Mouse (Mus musculus): Measurements from ENCODE around the gene Elane. TPM values are rescaled to one million over a fixed set of nuclear protein-coding genes. Genes with fewer than 3 reads are reported as not detected.

Gene Elane
- total RNA-seq (2021) = not detected
- long read RNA-seq = 0 reads

DNA sequence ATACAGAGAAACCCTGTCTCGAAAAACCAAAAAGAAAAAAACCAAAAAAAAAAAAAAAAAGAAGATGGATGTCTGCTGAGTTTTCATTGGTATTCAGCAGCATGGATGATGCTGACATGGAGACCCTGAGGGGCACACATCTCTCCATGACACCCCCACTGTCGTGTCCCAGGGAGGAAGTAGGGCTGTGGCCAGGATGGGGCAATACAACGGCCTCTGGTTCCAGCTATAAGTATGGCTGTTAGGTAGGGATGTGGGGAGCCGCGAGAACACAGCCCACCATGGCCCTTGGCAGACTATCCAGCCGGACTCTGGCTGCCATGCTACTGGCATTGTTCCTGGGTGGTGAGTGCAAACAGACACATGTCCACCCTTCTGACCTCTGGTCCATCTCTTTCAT is at the start of gene Elane:
Gene Elane, plus strand, starts transcription at position 194 of the 400 bp plus-strand sequence.
- no peak for DNase-seq (ENCODE audit: low spot score in 2 of 2)

DNA sequence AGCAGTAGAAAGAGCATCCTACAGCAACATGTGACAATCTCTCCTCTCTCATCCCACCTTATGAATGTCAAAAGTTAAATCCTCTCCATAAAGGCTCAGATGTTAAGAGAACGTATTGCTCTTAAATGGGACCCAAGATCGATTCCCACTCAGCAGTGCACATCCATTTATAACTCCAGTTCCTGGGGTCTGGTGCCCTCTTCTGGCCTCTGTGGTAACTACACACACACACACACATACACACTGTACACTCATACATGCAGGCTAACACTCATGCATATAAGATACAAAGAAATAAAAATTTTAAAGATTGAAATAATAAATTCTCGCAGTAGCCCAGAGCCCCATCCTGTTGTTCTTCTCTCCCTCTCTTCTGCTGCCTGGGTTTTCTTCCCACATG is 49.1 kb upstream of the Elane start:
- DNase-seq (ENCODE audit: low spot score in 2 of 2) = no peak

DNA sequence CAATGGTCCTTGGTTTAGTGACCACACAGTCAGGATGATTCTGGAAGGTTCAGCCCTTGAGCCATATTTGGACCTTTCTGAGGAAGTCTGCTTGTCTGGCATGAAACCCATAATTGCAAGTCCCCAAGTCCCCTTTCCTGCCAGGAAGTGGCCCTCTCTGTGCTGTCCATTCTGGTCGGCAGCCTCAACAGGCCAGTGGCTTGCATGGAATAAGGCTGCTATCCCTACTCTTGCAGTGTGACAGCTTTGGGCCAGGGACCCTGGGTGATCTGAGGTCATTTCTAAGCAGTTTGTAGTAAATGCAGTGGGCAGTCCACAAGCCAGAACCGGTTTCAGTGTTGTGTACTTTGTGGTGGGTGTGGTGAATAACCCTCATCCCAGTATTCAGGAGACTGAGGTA is 47.9 kb upstream of the Elane start:
- DNase-seq (ENCODE audit: low spot score in 2 of 2) = no peak

DNA sequence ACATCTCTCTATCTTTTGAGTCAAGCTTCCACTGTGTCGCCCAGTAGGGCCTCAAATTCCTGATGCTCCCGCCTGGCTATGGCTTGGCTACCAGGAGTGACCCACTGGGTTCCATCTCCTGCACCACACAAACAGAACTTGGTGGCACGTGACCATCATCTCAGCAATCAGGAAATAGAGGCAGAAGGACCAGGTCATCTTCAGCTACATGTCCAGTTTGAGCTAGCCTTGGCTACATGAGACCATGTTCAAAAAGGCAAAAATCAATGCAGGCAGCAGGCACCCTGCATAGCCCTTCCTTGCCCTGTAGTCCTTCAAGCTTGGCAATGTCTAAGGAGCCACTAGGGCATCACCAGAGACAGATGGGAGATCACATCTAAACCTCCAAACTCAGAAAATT is 46.0 kb upstream of the Elane start:
- no peak for DNase-seq (ENCODE audit: low spot score in 2 of 2)

DNA sequence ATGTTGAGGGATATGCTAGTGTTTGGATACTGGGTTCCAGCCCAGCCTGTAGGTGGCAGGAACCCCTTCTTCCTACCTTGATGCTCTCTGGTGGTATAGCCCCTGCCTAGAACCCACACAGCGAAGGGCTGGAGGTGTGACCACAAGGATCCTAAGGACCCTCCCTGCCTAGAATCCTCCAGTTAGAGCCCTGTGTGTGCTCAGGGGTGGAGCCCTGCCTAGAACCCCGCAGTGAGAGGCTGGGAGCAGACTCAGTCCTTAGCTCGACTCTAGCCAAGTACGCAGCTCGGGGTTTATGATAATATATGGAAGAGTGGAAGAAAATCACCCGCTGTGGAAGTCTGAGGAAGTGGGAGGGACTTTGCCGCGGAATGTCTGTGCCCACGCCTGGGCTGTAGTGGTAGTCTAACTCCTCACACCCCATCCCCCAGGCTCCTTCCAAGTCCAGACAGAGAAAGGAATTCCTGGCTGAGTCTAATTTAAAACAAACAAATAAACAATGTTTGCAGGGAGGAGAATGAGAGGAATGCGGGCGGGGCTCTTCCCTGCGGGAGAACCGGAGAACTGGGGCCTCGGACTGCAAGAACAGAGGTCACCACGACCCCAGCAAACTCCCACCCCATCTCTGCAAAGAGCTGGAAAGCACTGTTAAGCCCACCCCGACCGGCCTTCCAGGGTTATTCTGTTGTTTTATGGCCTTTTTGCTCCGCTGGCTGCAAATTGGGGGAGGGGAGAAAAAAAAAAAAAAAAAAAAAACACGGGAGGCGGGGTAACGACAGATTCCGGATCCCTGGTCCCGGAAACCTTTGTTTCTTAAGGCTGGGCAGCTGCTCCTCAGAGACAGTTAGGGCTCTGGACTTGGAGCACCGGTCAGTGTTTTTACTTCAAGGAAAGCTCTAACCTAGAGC is 45.1 kb upstream of the Elane start:
- peak in 1 of 2 experiments; percentile 55 for DNase-seq (ENCODE audit: low spot score in 2 of 2)

DNA sequence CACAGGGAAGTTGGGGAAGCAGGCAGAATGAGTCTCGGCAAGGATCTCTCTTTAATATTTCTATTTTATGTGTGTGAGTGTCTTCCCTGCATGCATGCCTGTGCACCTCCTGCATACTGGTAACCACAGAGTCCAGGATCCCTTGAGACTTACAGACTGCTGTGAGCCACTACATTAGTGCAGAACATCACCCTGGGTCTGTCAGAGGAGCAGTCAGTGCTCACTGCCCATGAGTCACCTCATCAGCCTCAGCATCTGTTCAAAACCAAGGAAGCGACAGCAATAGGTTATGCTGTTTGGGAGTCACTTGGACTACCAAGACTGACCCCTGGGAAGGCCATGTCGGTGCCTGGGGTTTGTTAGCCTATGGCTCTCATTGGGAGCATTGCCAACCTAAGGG is 43.7 kb upstream of the Elane start:
- no peak for DNase-seq (ENCODE audit: low spot score in 2 of 2)

DNA sequence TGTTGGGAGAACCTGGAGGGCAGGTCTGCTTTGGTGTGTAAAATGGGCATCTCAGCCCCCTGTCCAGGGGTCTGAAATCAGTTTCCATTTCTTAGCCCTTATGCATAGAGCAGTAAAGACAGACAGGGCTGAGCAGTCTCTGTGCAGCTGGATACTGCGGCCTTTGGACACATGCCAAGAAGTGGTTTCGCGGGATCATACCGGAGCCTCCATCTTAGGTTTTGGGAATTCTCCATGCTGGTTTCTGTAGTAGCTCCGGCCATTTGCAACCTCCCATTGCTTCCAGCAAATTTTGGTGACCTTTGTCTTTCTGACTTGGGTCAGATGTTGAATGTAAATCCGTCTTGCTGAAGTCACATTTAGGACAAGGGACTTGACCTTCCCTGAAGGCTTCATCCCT is 42.6 kb upstream of the Elane start:
- DNase-seq (ENCODE audit: low spot score in 2 of 2) = no peak

DNA sequence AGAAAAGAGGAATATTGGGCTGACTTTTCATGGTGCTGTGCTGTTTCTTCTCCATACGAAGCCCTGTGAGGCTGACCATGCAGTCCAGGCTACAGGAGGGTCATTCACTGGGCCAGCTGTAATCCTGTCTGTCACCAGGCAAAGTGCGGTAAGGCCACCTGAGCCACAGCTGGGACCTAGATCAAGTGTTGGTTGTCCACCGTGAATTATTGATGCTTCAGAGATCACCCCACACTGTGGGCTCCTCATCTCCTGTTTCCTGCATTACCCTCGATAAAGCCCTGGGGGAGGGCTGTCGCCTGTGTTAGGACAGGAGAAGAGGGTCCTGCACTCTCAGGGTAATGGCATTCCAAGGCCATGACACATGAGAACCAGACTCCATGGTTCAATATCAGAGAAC is 39.5 kb upstream of the Elane start:
- DNase-seq (ENCODE audit: low spot score in 2 of 2) = no peak

DNA sequence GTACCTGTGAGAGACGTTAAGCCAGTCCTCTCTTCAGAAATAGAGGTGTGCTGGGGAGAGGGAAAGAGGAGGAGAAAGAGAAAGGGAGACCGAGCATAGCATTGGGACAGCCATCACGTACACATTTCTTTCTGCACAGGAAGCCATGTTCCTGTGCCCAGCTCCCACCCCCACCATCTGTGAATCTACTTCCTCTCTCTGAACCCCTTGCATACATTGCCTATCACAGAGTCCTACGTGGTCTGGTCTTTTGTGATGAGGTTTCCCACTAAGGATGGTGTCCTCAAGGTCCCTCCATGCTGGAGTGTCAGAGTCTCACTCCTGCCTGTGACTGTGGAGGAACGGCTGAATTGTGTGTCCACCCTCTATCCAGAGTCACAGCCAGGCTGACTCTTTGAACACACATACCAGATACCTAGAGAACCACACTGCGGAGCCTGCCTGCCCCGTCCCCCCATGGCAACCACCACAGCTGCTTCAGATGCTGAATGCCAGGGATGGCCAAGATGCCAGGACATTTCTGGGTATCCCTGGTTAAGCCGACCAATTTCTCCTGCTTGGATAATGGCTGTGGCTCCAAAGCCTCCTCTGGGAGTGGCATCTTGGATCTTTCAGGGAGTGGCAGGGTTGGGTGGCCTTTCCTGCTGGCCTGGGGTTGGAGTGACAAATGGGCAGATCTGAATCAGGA is 36.0 kb upstream of the Elane start:
- DNase-seq (ENCODE audit: low spot score in 2 of 2) = no peak

DNA sequence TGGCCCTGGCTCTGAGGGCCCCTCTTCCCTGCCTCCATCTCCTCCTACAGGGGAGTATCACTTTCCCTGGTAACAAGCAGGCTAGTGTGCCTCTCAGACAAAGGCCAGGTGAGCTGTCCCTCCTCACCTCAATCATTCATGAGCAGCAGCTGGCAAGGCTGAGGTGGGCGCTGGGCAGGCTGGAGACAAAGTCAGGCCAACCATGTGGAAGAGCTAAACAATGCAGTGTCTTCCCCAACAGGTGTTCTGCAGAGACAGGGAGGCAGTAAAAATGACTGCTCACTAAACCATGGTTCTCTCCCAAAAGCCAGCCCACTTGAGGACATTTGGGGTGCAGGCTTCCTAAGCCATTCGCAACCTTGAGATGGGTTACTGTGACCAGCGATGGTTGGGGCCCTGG is 34.4 kb upstream of the Elane start:
- no peak for DNase-seq (ENCODE audit: low spot score in 2 of 2)

DNA sequence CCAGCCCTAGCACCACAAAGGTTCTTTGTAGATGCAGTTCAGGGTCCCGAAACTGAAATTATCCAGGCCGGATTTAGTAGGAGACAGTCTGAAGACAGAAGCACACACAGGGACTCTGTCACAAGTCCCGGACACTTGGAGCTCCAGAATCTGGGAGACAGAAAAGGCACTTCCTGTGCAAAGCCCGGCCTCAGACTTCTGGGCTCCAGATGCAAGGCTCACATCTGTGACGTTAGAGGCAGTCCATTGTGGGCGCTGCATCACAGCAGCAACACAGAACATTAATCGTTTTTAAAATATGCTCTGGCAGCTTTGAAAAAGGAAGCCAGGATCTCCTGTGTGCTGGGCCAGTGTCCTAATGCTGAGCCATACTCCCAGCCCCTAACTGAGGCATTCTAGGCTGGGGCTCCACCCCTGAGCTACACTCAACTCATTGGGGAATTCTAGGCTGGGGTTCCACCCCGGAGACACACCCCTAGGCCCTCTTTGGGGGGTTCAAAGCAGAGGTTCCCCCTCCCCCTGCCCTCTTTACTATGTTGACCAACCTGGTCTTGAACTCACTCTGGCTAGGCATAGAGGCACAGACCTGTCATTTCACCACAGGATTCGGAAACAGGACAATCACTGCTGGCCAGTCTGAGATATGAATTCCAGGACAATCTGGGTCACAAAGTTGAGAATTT is 33.8 kb upstream of the Elane start:
- DNase-seq (ENCODE audit: low spot score in 2 of 2) = no peak

DNA sequence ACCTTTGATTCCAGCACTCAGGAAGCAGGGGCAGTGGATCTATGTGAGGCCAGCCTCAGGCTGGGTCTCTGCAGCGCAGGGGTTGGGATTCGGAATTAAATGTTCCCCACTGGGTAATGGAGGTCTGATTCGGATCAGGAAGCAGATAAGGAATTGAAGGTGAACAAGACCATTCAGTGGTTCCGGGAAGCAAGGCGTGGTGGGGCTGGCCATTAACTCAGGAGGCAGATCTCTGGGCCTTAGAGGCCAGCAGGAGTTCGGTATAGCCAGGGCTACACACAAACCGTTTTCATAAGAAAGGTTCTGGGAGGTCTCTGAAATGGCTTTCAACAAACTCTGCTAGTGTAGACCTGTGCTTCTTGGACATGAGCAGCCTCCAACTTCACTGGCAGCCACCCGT is 33.2 kb upstream of the Elane start:
- DNase-seq (ENCODE audit: low spot score in 2 of 2) = no peak

DNA sequence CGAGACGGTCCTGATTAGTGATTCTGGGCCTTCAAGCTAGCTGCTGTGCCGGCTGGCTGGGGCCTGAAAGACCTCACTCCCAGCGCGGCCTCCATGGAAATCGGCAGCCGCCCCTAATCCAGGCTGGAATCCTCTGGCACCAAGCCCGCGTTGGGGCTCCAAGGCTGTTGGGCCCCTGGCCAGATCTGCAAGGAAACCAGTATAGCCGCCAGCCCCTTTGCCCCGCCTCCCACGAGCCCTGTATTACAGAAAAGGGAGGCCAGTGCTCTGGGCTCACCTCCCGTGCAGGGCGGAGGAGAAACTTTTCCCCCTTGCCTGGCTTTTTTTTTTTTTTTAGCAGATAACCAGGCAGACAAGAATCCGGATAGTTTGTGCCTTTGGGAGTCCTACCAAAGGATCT is 32.7 kb upstream of the Elane start:
- peak; percentile 96 to 97 for DNase-seq (ENCODE audit: low spot score in 2 of 2)

DNA sequence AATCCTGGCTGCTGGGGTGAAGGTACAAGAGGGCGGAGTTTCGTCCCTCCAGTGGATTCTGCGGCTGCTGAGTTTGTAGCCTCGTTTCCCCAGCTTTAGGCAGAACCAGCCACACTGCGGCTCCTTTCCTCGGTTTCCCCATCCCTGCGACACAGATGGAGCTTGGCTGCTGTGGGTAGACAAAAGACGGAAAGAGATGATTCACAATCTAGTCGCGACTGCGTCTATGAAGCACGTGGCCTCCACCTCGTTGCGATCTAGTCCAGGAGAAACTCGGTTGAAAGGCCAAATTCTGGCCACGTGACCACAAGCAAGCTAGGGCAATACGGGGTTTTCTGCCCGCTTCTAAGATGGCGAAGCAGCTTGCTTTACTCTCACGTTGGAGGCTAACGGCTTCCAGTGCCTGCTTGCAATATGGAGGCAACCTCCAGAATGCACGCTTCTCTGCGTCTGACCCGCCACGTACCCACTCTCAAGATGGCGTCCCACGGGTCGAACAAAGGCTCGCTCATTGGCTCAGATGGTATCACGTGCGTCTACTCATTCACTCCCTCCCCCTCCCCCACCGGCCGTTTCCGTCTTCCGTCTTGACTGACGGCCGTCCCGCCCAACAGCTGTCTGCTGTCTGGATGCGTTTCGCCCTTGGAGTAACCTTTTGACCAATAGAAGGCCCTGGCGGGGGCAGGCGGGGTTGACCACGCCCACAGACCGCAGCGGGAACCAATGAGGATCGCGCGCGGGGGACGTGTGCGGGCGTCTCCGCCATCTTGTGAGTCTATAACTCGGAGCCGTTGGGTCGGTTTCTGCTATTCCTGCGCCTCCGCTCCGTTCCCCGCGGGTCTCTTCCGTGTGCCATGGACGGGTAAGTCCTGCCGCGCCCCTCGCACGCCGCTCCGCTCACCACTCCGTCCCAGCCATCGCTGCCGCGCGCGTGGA is 31.9 kb upstream of the Elane start, which contains the start of gene Ptbp1:
Gene Ptbp1, plus strand, starts transcription at position 568 of the 936 bp plus-strand sequence.
- DNase-seq (ENCODE audit: low spot score in 2 of 2) = peak; percentile 97 to 98

DNA sequence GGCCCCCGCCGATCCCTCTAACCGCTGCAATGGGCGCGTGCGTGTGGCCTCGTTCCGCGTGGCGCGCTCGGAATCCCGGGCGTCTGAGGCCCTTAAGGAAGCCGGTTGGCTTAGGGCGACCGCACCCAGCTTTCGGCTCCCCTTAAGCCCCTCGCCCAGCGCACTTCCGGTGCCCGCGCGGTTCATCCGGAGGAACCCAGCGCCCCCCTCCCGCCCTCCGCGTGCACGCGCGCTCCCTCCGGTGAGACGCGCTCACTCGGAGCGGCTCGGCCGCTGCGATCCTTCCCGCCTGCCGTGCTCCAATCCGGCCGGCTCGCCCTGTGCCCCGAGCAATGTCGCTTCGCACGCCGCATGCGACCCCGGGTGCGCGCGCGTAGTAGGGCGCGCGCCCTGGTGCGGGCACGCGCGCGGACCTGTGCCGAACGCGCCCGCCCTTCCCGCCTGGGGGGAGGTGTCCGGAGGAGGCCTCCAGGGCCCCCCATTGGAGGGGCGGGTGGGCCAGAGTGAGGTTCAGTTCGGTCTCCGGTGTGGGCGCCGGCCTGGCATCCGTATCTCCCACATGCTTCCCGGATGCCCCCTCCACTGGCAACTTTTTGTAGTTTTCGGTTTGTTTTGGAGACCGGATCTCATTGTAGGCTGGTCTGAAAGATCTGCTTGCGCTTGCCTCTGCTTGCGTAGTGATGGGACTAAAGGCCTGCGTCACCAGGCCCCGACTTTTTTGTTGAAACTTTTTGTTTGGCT is 31.1 kb upstream of the Elane start:
- DNase-seq (ENCODE audit: low spot score in 2 of 2) = no peak

DNA sequence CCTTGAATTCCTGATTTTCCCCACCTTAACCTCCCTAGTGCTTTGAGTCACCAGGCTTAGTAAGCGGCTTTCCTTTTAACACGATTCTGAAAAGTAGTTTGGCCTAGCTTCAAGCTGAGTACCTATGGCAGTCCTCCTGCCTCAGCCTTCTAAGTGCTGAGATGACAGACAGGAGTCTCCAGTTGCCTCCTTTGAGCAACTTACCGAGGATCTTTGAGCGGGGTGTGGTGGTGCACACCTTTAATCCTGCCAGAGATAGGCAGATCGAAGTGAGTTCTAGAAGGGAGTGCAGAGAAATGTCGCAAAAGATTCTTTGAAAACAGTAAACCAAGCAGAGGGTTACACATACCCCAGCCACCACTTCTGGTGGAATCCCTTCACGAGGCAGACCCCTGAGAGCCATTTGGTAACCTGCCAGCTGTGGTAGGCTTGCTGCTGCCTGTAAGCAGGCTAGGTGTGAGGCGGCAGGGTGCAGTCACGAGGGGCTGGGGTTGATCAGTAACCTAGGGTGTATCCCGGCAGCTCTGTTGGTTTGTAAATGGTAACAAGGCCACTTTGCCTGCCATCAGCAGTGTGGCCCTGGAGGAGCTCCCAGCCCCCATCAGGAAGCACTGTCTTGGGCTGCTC is 30.4 kb upstream of the Elane start:
- DNase-seq (ENCODE audit: low spot score in 2 of 2) = no peak

DNA sequence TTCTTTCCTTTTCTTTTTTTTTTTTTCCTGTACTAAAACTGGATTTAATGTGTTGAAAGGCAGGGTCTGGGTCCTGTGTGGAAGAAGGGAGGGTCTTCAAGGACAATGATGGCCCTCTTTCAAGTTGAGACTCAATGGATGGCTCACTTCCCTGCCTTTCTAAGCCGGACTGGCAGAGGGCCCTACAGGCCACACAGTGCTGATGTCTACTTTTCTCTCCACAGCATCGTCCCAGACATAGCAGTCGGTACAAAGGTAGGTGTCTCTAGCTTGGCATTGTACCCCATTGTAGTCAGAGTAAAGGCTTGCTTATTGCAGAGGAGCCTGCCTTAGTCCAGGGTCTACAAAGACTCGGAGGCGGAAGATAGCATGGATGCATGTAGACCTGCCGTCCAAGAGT is 29.8 kb upstream of the Elane start:
- no peak for DNase-seq (ENCODE audit: low spot score in 2 of 2)

DNA sequence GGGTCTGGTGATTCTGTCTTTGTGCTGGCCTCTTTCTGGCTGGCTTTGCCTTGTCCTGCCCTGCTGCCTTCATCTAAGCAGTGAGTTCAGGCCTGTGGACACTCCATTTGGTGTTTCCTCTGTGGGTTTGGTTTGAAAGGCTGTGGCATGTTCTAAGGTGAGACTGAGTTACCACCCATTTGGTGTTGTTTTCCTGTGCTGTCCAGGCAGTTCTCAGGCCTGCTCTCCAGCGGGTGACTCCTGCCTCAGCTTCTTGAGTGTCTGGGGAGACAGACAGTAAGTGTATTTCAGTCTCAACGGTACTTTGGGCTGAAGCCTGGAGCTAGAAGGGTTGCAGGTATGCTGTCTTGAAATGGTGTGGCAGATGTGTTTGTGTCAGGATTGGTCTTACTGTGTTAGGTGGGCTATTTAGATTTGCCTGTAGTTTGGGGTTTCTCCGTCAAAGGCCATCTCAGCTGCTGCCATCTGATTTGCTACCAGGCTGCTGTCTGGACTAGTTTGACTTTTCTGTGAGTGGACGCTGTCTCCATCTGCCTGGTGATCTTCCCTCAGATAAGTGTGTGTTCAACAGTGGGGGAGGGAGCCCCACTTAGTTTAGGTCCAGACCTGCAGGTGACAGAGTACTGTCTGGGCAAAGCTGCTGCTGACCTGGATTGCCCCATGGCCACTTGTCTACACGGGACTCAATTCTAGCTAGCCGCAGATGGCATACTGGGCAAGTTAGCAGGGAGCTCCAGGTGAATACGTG is 29.2 kb upstream of the Elane start:
- DNase-seq (ENCODE audit: low spot score in 2 of 2) = no peak

DNA sequence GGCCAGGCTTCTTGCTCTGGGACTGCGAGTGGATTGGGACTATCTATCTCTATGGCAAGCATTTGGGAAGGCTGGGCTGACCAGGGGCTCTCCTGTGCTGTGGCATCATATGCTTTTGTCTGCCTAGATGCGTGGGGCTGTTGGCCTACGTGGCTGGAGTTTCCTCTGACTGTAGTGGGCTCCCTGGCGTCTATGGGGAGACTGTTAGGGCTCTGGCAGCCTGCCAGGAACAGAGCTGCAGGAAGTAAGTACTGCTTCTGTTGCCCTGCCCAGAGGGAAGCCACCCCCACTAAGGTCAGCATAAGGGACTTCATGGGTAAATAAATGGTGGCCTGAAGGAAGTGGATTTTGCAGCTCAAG is 28.6 kb upstream of the Elane start:
- DNase-seq (ENCODE audit: low spot score in 2 of 2) = peak in 1 of 2 experiments; percentile 65
